Mouse (Mus musculus): Measurements from ENCODE around the gene H2al1d.
"Not testable (repeated sequence)": the region's sequence is repeated elsewhere in the genome, so short reads cannot be mapped to it uniquely, and the experiment has no call there.

Gene H2al1d

DNA sequence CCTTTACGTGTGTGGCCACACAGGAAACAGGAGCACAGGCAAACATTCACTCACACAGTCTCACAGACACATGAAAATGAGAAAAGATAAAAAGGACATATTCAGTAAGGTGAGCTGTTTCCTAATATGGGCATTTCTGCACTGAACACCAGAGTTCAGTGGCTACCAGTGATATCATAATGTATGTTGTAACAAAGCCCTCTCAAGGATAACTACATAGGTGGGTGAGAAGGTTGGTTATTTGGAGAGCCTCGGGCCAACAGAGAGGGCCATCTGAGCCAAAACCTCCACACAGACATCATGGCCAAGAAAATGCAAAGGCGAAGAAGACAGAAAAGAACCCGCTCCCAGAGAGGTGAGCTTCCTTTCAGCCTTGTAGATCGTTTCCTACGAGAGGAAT lies at the start of gene H2al1d:
TSS of gene H2al1d (plus strand) at position 301 of the 400 bp plus-strand sequence.
- not testable (repeated sequence) for DNase-seq (ENCODE audit: low spot score in 2 of 2)

DNA sequence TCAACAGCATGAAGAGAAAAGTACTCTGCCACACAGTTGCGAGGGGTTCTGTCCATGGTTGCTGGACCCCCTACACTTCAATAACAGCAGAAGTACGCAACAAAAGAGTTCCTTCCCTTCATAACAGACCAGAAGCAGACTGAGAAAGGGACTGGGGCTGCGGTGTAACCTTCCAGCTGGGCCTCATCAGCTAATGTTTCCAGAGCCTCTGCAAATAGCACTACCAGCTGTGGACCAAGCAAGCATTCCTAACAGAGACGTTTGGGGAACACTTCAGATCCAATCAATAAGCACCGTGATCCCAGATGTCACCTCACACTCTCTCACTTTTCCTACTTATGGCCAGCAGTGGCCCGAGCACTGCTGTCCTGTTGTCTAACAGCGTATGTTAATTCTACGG lies 43.7 kb upstream of the H2al1d start:
- no peak for DNase-seq (ENCODE audit: low spot score in 2 of 2)

DNA sequence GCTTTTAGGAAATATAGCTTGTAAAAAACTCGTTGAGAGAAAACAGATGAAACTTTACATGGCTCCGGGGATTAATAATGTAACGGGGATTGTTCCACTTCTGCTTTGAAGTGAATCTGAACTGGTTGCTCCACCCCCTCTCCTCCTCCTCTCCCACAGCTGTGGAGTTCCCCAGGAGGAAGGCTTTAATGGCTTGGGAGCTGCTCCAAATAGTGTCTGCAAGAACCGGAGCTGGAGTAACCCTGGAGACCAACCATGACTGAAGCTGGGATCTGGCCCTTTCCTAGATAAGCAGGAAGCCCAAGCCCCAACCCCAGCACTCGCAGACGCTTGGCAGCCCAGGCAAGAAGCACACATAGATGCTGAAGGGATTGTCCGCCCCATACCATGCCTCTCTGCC lies 40.8 kb upstream of the H2al1d start:
- no peak for DNase-seq (ENCODE audit: low spot score in 2 of 2)

DNA sequence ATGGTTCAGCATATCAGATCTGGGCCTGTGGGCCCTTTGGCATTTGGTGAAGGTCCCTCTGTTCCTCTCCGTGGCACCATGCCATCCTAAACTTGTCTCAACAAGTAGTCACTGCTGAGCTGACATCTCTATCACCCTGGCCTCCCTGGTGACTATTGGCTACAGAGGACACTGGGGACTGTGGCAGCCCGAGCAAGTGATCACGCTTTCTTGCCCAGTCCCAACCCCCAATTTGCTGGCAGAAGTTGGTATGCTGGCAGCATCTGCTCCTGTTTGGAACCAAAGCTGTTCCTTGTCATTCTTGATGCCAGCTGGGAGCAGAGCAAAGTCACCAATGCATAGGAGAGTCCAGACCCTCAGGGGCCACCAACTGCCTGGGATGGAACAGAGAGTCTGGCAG lies 39.5 kb upstream of the H2al1d start:
- DNase-seq (ENCODE audit: low spot score in 2 of 2): no peak

DNA sequence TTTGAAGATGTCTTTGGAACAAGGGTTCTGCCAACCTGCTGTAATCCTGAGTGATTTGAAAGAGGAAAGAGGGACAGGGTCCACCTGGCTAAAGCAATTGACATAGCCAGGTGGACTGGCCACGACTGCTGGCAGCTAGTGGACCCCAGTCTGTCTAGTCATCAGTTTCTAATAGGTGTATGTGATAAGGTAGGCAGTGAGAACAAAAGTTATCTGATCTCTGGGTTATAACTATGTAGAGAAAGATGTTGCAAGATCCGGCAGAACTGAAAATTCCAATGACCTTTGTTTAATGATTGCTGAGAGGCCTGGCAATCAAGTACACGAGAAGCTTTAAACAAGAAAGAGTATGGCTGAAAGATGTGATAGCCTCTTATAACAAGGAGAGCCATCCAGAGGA lies 35.4 kb upstream of the H2al1d start:
- no peak for DNase-seq (ENCODE audit: low spot score in 2 of 2)

DNA sequence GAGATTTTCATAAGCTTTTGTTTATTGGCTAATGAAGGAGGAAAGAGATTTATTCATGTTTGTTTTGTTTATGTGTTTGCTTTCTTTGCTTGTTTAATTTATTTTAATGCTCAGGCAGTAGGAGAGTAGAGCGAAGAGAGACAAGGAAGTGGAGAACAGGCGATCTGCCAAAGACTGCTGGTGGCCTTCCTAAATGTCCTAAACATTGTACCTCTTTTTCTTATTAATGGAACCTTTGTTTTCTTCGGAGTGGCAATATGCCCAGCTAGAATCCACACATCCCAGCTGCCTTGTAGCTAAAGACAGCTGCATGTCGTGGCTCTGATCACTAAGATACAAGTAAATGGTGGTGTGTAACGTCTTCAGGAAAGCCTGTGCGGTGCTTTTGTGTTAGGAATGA lies 31.5 kb upstream of the H2al1d start:
- DNase-seq (ENCODE audit: low spot score in 2 of 2): no peak

DNA sequence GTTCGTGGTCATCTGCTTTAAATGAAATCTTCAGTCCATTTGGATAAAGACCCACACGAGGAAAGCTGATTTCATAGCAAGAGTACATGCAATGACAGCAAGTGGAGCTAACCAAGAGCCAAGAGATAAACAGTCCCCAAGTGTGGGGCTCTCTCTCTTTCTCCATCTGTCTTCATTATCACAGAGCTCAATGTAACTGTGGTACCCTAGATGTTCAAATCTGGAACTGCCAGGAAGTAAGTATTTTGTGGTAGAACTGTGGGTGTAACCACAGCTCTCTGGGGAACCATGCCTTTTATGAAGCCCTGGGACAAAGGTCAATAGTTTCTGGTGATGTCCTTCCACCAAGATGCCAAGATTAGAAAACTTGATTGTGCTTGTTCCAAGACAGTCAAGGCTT lies 27.9 kb upstream of the H2al1d start:
- no peak for DNase-seq (ENCODE audit: low spot score in 2 of 2)

DNA sequence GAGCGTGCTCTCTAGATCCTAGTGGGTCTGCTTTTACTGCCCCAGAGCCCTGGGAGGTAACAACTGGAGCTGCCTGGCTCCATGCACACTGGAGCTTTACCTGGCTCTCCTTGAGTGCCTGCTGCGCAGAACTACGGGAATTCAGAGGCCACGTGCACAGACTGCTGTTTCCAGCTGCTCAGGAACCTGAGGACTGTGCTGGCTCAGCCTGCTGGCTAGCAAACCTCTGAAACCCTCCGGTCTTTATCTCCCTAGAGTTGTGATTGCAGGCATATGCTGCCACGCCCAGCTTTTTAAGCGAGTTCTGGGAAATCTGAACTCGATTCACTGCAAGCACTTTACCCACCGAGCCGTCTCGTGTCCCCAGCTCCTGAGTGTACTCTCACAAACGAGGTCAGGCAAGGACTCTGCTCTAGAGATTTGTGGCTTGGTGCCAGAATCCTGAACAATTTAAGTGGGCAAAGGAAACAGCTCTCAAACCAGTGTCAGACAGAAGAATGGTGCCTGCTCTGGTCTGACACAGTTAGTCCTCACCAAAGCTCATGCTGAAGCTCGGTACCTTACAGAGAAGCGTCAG lies 20.2 kb upstream of the H2al1d start:
- DNase-seq (ENCODE audit: low spot score in 2 of 2): no peak

DNA sequence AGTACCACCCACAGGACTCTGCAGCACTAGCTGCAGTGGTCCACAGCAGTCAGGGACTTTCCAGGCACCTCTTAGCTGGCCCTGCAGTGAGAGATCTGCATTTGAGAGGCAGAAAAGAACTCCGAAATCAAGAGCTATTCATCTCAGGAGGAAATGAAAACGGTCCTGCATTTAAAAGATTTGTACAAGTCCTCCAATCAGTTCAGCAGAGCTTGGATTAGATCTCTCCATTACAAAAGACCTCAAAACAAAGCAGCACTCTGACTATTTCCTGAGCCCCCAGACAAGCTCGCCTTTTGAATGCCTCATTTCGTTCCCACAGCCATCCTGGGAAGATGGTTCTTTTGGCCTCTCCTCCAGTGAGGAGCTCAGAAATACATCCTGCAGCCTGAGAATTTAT lies 19.4 kb upstream of the H2al1d start:
- no peak for DNase-seq (ENCODE audit: low spot score in 2 of 2)

DNA sequence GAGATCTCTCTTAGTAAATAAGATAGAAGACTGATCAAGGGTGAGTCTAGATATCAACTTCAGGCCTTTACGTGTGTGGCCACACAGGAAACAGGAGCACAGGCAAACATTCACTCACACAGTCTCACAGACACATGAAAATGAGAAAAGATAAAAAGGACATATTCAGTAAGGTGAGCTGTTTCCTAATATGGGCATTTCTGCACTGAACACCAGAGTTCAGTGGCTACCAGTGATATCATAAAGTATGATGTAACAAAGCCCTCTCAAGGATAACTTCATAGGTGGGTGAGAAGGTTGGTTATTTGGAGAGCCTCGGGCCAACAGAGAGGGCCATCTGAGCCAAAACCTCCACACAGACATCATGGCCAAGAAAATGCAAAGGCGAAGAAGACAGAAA lies 9.7 kb upstream of the H2al1d start, which contains the start of gene H2al1a:
TSS of gene H2al1a (plus strand) at position 301 of the 400 bp plus-strand sequence.
- DNase-seq (ENCODE audit: low spot score in 2 of 2): not testable (repeated sequence)

DNA sequence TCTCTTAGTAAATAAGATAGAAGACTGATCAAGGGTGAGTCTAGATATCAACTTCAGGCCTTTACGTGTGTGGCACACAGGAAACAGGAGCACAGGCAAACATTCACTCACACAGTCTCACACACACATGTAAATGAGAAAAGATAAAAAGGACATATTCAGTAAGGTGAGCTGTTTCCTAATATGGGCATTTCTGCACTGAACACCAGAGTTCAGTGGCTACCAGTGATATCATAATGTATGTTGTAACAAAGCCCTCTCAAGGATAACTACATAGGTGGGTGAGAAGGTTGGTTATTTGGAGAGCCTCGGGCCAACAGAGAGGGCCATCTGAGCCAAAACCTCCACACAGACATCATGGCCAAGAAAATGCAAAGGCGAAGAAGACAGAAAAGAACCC lies 6.5 kb upstream of the H2al1d start, which contains the start of gene H2al1b:
TSS of gene H2al1b (plus strand) at position 301 of the 400 bp plus-strand sequence.
- DNase-seq (ENCODE audit: low spot score in 2 of 2): not testable (repeated sequence)

DNA sequence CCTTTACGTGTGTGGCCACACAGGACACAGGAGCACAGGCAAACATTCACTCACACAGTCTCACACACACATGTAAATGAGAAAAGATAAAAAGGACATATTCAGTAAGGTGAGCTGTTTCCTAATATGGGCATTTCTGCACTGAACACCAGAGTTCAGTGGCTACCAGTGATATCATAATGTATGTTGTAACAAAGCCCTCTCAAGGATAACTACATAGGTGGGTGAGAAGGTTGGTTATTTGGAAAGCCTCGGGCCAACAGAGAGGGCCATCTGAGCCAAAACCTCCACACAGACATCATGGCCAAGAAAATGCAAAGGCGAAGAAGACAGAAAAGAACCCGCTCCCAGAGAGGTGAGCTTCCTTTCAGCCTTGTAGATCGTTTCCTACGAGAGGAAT lies 3.3 kb upstream of the H2al1d start, which contains the start of gene H2al1c:
TSS of gene H2al1c (plus strand) at position 301 of the 400 bp plus-strand sequence.
- DNase-seq (ENCODE audit: low spot score in 2 of 2): not testable (repeated sequence)

DNA sequence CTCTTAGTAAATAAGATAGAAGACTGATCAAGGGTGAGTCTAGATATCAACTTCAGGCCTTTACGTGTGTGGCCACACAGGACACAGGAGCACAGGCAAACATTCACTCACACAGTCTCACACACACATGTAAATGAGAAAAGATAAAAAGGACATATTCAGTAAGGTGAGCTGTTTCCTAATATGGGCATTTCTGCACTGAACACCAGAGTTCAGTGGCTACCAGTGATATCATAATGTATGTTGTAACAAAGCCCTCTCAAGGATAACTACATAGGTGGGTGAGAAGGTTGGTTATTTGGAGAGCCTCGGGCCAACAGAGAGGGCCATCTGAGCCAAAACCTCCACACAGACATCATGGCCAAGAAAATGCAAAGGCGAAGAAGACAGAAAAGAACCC lies 3.0 kb downstream of the H2al1d start, which contains the start of gene H2al1e:
TSS of gene H2al1e (plus strand) at position 301 of the 400 bp plus-strand sequence.
- not testable (repeated sequence) for DNase-seq (ENCODE audit: low spot score in 2 of 2)

DNA sequence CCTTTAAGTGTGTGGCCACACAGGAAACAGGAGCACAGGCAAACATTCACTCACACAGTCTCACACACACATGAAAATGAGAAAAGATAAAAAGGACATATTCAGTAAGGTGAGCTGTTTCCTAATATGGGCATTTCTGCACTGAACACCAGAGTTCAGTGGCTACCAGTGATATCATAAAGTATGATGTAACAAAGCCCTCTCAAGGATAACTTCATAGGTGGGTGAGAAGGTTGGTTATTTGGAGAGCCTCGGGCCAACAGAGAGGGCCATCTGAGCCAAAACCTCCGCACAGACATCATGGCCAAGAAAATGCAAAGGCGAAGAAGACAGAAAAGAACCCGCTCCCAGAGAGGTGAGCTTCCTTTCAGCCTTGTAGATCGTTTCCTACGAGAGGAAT lies 6.2 kb downstream of the H2al1d start, which contains the start of gene H2al1f:
TSS of gene H2al1f (plus strand) at position 301 of the 400 bp plus-strand sequence.
- not testable (repeated sequence) for DNase-seq (ENCODE audit: low spot score in 2 of 2)

DNA sequence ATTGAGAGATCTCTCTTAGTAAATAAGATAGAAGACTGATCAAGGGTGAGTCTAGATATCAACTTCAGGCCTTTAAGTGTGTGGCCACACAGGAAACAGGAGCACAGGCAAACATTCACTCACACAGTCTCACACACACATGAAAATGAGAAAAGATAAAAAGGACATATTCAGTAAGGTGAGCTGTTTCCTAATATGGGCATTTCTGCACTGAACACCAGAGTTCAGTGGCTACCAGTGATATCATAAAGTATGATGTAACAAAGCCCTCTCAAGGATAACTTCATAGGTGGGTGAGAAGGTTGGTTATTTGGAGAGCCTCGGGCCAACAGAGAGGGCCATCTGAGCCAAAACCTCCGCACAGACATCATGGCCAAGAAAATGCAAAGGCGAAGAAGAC lies 9.3 kb downstream of the H2al1d start, which contains the start of gene H2al1g:
TSS of gene H2al1g (plus strand) at position 301 of the 400 bp plus-strand sequence.
- DNase-seq (ENCODE audit: low spot score in 2 of 2): not testable (repeated sequence)

DNA sequence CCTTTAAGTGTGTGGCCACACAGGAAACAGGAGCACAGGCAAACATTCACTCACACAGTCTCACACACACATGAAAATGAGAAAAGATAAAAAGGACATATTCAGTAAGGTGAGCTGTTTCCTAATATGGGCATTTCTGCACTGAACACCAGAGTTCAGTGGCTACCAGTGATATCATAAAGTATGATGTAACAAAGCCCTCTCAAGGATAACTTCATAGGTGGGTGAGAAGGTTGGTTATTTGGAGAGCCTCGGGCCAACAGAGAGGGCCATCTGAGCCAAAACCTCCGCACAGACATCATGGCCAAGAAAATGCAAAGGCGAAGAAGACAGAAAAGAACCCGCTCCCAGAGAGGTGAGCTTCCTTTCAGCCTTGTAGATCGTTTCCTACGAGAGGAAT lies 12.6 kb downstream of the H2al1d start, which contains the start of gene H2al1h:
TSS of gene H2al1h (plus strand) at position 301 of the 400 bp plus-strand sequence.
- not testable (repeated sequence) for DNase-seq (ENCODE audit: low spot score in 2 of 2)

DNA sequence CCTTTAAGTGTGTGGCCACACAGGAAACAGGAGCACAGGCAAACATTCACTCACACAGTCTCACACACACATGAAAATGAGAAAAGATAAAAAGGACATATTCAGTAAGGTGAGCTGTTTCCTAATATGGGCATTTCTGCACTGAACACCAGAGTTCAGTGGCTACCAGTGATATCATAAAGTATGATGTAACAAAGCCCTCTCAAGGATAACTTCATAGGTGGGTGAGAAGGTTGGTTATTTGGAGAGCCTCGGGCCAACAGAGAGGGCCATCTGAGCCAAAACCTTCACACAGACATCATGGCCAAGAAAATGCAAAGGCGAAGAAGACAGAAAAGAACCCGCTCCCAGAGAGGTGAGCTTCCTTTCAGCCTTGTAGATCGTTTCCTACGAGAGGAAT lies 15.7 kb downstream of the H2al1d start, which contains the start of gene H2al1i:
TSS of gene H2al1i (plus strand) at position 301 of the 400 bp plus-strand sequence.
- DNase-seq (ENCODE audit: low spot score in 2 of 2): not testable (repeated sequence)

DNA sequence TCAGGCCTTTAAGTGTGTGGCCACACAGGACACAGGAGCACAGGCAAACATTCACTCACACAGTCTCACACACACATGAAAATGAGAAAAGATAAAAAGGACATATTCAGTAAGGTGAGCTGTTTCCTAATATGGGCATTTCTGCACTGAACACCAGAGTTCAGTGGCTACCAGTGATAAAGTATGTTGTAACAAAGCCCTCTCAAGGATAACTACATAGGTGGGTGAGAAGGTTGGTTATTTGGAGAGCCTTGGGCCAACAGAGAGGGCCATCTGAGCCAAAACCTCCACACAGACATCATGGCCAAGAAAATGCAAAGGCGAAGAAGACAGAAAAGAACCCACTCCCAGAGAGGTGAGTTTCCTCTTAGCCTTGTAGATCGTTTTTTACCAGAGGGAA lies 18.9 kb downstream of the H2al1d start, which contains the start of gene H2al1j:
TSS of gene H2al1j (plus strand) at position 301 of the 400 bp plus-strand sequence.
- not testable (repeated sequence) for DNase-seq (ENCODE audit: low spot score in 2 of 2)

DNA sequence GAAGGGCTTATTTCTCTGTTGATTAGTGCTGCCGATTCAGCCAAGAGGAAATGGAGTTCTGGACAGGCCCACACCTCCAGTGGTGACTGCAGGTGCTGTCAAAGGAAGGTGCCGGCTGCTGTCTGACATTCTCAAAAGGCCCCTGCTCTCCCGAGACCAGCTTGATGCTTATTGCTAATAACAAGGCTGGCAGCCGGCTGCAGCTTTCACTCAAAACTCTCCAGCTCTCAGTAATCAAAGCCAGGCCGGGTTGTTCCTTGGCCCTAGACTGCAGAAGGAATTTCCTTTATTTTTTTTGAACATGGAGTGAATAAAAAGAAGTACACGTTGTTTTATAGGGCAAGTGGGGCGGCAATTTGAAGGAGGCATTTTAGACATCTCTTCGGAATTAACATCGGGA lies 37.1 kb downstream of the H2al1d start:
- DNase-seq (ENCODE audit: low spot score in 2 of 2): no peak

DNA sequence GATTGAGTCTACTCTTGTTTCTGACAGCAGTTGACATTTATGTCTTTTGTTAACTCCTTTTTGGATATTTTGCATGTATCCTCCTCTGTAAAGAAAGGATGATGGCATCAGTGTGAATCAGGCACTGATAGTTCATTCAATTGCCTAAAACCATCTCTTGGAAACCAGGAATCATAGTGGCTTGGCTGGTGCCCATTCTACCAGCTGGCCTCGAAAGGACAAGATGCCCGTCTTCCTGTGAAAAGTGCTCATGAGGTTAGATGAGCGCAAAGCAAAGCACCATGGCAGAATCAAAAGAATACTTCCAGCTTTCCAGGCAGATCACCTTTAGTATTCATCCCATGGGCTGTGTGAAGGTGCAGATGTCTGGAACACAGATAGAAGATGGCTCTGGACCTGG lies 38.1 kb downstream of the H2al1d start:
- no peak for DNase-seq (ENCODE audit: low spot score in 2 of 2)
